Mouse (Mus musculus): ENCODE results near the gene Atp2a1.

- TF ChIP-seq CTCF (IDR thresholded peaks at IDR 0.05; ENCODE audit: low read depth) (no peak), EP300 (IDR thresholded peaks at IDR 0.05; ENCODE audit: low read depth) (no peak)
These were observed 18.4 kb downstream of the Atp2a1 start for GRCm38 (mm10) chr7:126444536-126444935.
